Mouse (Mus musculus) brain, embryonic 14.5 days (tissue): ENCODE data around the gene Maneal.

Experiments used
- CTCF ChIP-seq: fragments of 200-500 bp; IDR thresholded peaks from 2 replicates; pipeline ENCODE4 v1.5.1; 2012; ENCODE audit warnings: inconsistent platforms, mild to moderate bottlenecking, moderate library complexity, borderline replicate concordance; ENCODE audit not compliant: insufficient read depth, insufficient read length; ENCODE audit errors: extremely low read depth
- POLR2A ChIP-seq: fragments of 200-500 bp; IDR thresholded peaks from 2 replicates; pipeline ENCODE4 v1.6.1; 2012; ENCODE audit warnings: mild to moderate bottlenecking, inconsistent platforms, borderline replicate concordance; ENCODE audit not compliant: poor library complexity, insufficient read depth, insufficient read length, severe bottlenecking; ENCODE audit errors: extremely low read depth

GRCm38 (mm10) chr4:124861283-124862188 is at the start of gene Maneal:
- no peak for TF ChIP-seq POLR2A
- TF ChIP-seq CTCF = no peak
